Mouse (Mus musculus): ENCODE data around the gene Krt42.
"Not testable (repeated sequence)": the region's sequence is repeated elsewhere in the genome, so short reads cannot be mapped to it uniquely, and the experiment has no call there.

The Krt42 gene

GRCm38 (mm10) chr11:100269821-100270332, at the start of gene Krt42:
Gene Krt42 (minus strand): TSS chr11:100269871.
- no peak for DNase-seq (ENCODE audit: low spot score)

- DNase-seq (ENCODE audit: low spot score): no peak
These were observed 49.1 kb upstream of the Krt42 start for GRCm38 (mm10) chr11:100318529-100319451.

GRCm38 (mm10) chr11:100317826-100318380, 48.2 kb upstream of the Krt42 start:
- DNase-seq (ENCODE audit: low spot score): peak; percentile 46

GRCm38 (mm10) chr11:100315439-100315838, 45.8 kb upstream of the Krt42 start:
- peak; percentile 51 for DNase-seq (ENCODE audit: low spot score)

- DNase-seq (ENCODE audit: low spot score): peak; percentile 35
These were observed 43.8 kb upstream of the Krt42 start for GRCm38 (mm10) chr11:100313424-100313823.

- DNase-seq (ENCODE audit: low spot score): no peak
These were observed 42.5 kb upstream of the Krt42 start for GRCm38 (mm10) chr11:100312096-100312679.

GRCm38 (mm10) chr11:100311656-100312055, 42.0 kb upstream of the Krt42 start:
- no peak for DNase-seq (ENCODE audit: low spot score)

- DNase-seq (ENCODE audit: low spot score): not testable (repeated sequence)
These were observed 39.0 kb upstream of the Krt42 start for GRCm38 (mm10) chr11:100308672-100309071.

- DNase-seq (ENCODE audit: low spot score): no peak
These were observed 38.2 kb upstream of the Krt42 start for GRCm38 (mm10) chr11:100307900-100308299.

- no peak for DNase-seq (ENCODE audit: low spot score)
These were observed 31.6 kb upstream of the Krt42 start for GRCm38 (mm10) chr11:100301292-100301691.

- peak; percentile 42 for DNase-seq (ENCODE audit: low spot score)
These were observed 30.6 kb upstream of the Krt42 start for GRCm38 (mm10) chr11:100300293-100300692.

GRCm38 (mm10) chr11:100298274-100299036, 28.8 kb upstream of the Krt42 start:
- peak; percentile 76 for DNase-seq (ENCODE audit: low spot score)

- DNase-seq (ENCODE audit: low spot score): no peak
These were observed 28.1 kb upstream of the Krt42 start for GRCm38 (mm10) chr11:100297801-100298200.

GRCm38 (mm10) chr11:100295308-100295707, 25.6 kb upstream of the Krt42 start:
- peak; percentile 73 for DNase-seq (ENCODE audit: low spot score)

- DNase-seq (ENCODE audit: low spot score): no peak
These were observed 23.2 kb upstream of the Krt42 start for GRCm38 (mm10) chr11:100292884-100293283.

GRCm38 (mm10) chr11:100290235-100290634, 20.6 kb upstream of the Krt42 start:
- DNase-seq (ENCODE audit: low spot score): no peak

- no peak for DNase-seq (ENCODE audit: low spot score)
These were observed 19.3 kb upstream of the Krt42 start for GRCm38 (mm10) chr11:100288942-100289341.

GRCm38 (mm10) chr11:100287024-100287423, 17.4 kb upstream of the Krt42 start:
- DNase-seq (ENCODE audit: low spot score): no peak

GRCm38 (mm10) chr11:100284988-100285387, 15.3 kb upstream of the Krt42 start:
- no peak for DNase-seq (ENCODE audit: low spot score)

GRCm38 (mm10) chr11:100282549-100282948, 12.9 kb upstream of the Krt42 start:
- peak; percentile 66 for DNase-seq (ENCODE audit: low spot score)

- peak; percentile 69 for DNase-seq (ENCODE audit: low spot score)
These were observed 12.2 kb upstream of the Krt42 start for GRCm38 (mm10) chr11:100281596-100282544.
